Mouse (Mus musculus): ENCODE data around the gene Trim37. TPM values are rescaled to one million over a fixed set of nuclear protein-coding genes. Genes with fewer than 3 reads are reported as not detected.

Trim37 gene
- 18.5 and 21.3 TPM in 2 replicates for polyA plus RNA-seq (2014; fragmentation: Nextera tagmentation; extraction: Ambion mirVana)

GRCm38 (mm10) chr11:87126824-87127816, at the start of gene Trim37:
Gene Trim37 (plus strand): TSS chr11:87127077.
- Histone ChIP-seq H3K9me3 (ENCODE audit: control insufficient read depth, low read length) (no peaks in the 10 kb centered on the region), H3K36me3 (ENCODE audit: control insufficient read depth, insufficient read depth, low read length) (peaks cover 45% of the 10 kb centered on the region), H3K4me3 (ENCODE audit: control insufficient read depth in 1 of 2, insufficient read depth in 1 of 2, low read depth in 1 of 2, low read length in 2 of 2) (peak within 1 kb of the TSS; percentile 91 to 96), H3K27me3 (ENCODE audit: control insufficient read depth, insufficient read depth, low read length) (no peaks in the 10 kb centered on the region), H3K4me2 (ENCODE audit: low read length) (peak within 1 kb of the TSS; percentile 79), H3K4me1 (ENCODE audit: control insufficient read depth in 2 of 2, insufficient read depth in 2 of 2, low read length in 2 of 2) (peaks cover 4 to 11% of the 10 kb centered on the region in 2 experiments; a peak in 1 of 4 replicates), H3K9ac (ENCODE audit: low read length) (peak within 1 kb of the TSS; percentile 89), H3K27ac (replicated peaks in 1 of 2; ENCODE audit: control insufficient read depth in 1 of 2, insufficient read depth in 1 of 2, low read depth in 2 of 2, low read length in 2 of 2) (peak within 1 kb of the TSS; percentile 86 to 87)
- WGBS = under 1% methylated on average over 99 of the region's 105 CpGs
- peak; percentile 89 for ATAC-seq (ENCODE audit: insufficient number of reproducible peaks, insufficient read depth, low FRiP score, low read depth)

DNA sequence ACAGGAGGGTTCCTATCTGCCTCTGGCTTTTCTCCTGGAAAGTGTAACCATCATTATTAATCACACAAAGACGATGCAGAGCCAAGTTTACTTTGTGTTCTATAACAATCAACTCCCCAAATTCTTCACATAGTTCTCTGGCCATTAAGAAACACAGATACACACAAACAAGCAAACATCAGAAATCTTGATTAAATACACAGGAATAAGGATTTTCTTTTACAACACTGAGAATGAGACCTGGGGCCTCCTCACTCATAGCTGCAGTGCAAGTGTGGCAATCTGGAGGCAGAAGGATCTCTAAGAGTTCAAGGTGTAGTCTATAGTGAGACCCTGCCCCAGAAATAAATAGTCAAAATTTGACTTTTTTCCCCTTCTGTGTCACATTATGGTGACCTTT, 43.2 kb upstream of the Trim37 start:
- no peak for ATAC-seq (ENCODE audit: insufficient number of reproducible peaks, insufficient read depth, low FRiP score, low read depth)
- 80% methylated on average over 1 of the region's 1 CpGs for WGBS
- Histone ChIP-seq H3K4me3 (ENCODE audit: control insufficient read depth in 1 of 2, insufficient read depth in 1 of 2, low read depth in 1 of 2, low read length in 2 of 2) (no peak overlapping the region), H3K9ac (ENCODE audit: low read length) (no peak overlapping the region), H3K27ac (replicated peaks in 1 of 2; ENCODE audit: control insufficient read depth in 1 of 2, insufficient read depth in 1 of 2, low read depth in 2 of 2, low read length in 2 of 2) (no peak overlapping the region), H3K4me1 (ENCODE audit: control insufficient read depth in 2 of 2, insufficient read depth in 2 of 2, low read length in 2 of 2) (peaks cover 10 to 19% of the 10 kb centered on the region in 2 experiments), H3K27me3 (ENCODE audit: control insufficient read depth, insufficient read depth, low read length) (no peaks in the 10 kb centered on the region), H3K36me3 (ENCODE audit: control insufficient read depth, insufficient read depth, low read length) (peaks cover 64% of the 10 kb centered on the region), H3K4me2 (ENCODE audit: low read length) (no peak overlapping the region), H3K9me3 (ENCODE audit: control insufficient read depth, low read length) (no peaks in the 10 kb centered on the region)

GRCm38 (mm10) chr11:87085461-87085860, 41.4 kb upstream of the Trim37 start:
- H3K9ac ChIP-seq (ENCODE audit: low read length) = peak overlapping the region; percentile 92; the same call in 1 of the 2 replicates
- H3K27me3 ChIP-seq (ENCODE audit: control insufficient read depth, insufficient read depth, low read length) = no peaks in the 10 kb centered on the region
- ATAC-seq (ENCODE audit: insufficient number of reproducible peaks, insufficient read depth, low FRiP score, low read depth) = no peak
- no peaks in the 10 kb centered on the region for H3K9me3 ChIP-seq (ENCODE audit: control insufficient read depth, low read length)
- H3K4me3 ChIP-seq (ENCODE audit: control insufficient read depth in 1 of 2, insufficient read depth in 1 of 2, low read depth in 1 of 2, low read length in 2 of 2) = peak overlapping the region; percentile 66 to 86; a peak in 3 of 4 replicates
- H3K36me3 ChIP-seq (ENCODE audit: control insufficient read depth, insufficient read depth, low read length) = peaks cover 60% of the 10 kb centered on the region
- peaks cover 10 to 19% of the 10 kb centered on the region in 2 experiments for H3K4me1 ChIP-seq (ENCODE audit: control insufficient read depth in 2 of 2, insufficient read depth in 2 of 2, low read length in 2 of 2)
- no peak overlapping the region for H3K27ac ChIP-seq (replicated peaks in 1 of 2; ENCODE audit: control insufficient read depth in 1 of 2, insufficient read depth in 1 of 2, low read depth in 2 of 2, low read length in 2 of 2)
- H3K4me2 ChIP-seq (ENCODE audit: low read length) = peak overlapping the region; percentile 95
- 88% methylated on average over 13 of the region's 13 CpGs for WGBS

DNA sequence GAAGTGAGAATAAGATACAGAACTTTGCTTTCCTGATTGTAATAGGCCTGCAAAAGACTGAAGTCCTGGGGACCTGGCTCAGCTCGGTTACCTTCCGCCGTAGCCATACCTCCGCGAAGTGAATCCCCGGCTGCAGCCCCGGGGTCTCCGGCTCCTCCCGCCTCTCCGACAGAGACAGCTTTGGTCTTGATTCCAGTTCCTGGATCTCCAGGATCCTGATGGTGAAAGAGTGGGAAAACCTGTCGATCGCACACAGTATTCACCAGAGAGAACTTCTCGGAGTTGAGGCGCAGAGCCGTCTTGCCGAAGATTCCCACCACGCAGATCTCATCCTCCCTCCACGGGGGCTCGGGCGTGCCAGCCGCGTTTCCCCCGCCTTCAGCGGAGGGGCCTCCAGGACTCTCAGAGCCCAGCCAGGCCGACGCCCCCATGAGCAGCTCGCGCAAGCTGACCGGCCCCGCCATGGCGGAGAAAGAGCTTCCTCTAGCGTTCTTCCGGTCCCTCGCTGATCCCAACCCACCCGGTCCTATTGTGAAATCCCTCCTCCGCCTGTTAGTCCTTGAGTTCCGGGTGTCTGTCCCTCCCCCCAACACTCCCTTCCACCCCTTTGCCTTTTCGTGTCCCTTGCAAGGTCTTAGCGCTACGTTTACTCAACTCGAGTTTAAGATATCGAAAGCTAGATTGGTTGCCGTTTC, 40.4 kb upstream of the Trim37 start, which contains the start of gene Smg8:
Gene Smg8, minus strand, starts transcription at position 485 of the 695 bp plus-strand sequence.
- under 1% methylated on average over 43 of the region's 43 CpGs for WGBS
- Histone ChIP-seq H3K9me3 (ENCODE audit: control insufficient read depth, low read length) (no peaks in the 10 kb centered on the region), H3K4me1 (ENCODE audit: control insufficient read depth in 2 of 2, insufficient read depth in 2 of 2, low read length in 2 of 2) (peaks cover 10 to 19% of the 10 kb centered on the region in 2 experiments), H3K36me3 (ENCODE audit: control insufficient read depth, insufficient read depth, low read length) (peaks cover 59% of the 10 kb centered on the region), H3K9ac (ENCODE audit: low read length) (peak within 1 kb of the TSS; percentile 92), H3K4me3 (ENCODE audit: control insufficient read depth in 1 of 2, insufficient read depth in 1 of 2, low read depth in 1 of 2, low read length in 2 of 2) (peak within 1 kb of the TSS; percentile 66 to 86), H3K4me2 (ENCODE audit: low read length) (peak within 1 kb of the TSS; percentile 95), H3K27me3 (ENCODE audit: control insufficient read depth, insufficient read depth, low read length) (no peaks in the 10 kb centered on the region), H3K27ac (replicated peaks in 1 of 2; ENCODE audit: control insufficient read depth in 1 of 2, insufficient read depth in 1 of 2, low read depth in 2 of 2, low read length in 2 of 2) (peak within 1 kb of the TSS; percentile 61 to 67; a peak in 3 of 4 replicates)
- peak; percentile 61; the same call in 1 of the 2 replicates for ATAC-seq (ENCODE audit: insufficient number of reproducible peaks, insufficient read depth, low FRiP score, low read depth)

GRCm38 (mm10) chr11:87087142-87087541, 39.7 kb upstream of the Trim37 start:
- Histone ChIP-seq H3K27me3 (ENCODE audit: control insufficient read depth, insufficient read depth, low read length) (no peaks in the 10 kb centered on the region), H3K9ac (ENCODE audit: low read length) (peak overlapping the region; percentile 92; the same call in 1 of the 2 replicates), H3K36me3 (ENCODE audit: control insufficient read depth, insufficient read depth, low read length) (peaks cover 59% of the 10 kb centered on the region), H3K27ac (replicated peaks in 1 of 2; ENCODE audit: control insufficient read depth in 1 of 2, insufficient read depth in 1 of 2, low read depth in 2 of 2, low read length in 2 of 2) (peak overlapping the region; percentile 61 to 67; a peak in 2 of 4 replicates), H3K4me1 (ENCODE audit: control insufficient read depth in 2 of 2, insufficient read depth in 2 of 2, low read length in 2 of 2) (peaks cover 10 to 19% of the 10 kb centered on the region in 2 experiments), H3K9me3 (ENCODE audit: control insufficient read depth, low read length) (no peaks in the 10 kb centered on the region), H3K4me3 (ENCODE audit: control insufficient read depth in 1 of 2, insufficient read depth in 1 of 2, low read depth in 1 of 2, low read length in 2 of 2) (peak overlapping the region; percentile 66 to 86; a peak in 3 of 4 replicates), H3K4me2 (ENCODE audit: low read length) (peak overlapping the region; percentile 95)
- WGBS = 39% methylated on average over 2 of the region's 2 CpGs
- ATAC-seq (ENCODE audit: insufficient number of reproducible peaks, insufficient read depth, low FRiP score, low read depth) = no peak

DNA sequence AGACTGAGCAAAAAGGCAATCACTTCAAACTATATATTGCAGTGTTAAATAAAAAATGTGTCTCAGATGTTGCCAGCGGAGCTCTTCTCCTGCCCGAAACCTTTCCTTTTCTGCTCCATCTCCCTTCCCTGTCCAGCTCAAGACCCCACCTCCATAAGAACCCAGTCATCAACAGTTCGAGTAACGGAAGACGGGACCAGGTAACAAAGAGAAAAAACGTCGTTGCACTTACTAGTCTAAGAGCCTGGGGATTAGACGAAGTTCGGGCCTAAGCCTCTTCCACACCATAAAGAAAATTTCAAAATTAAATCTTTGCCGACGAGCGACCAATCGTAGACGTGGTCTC, 18.5 kb upstream of the Trim37 start, which contains the start of gene Prr11:
Gene Prr11, minus strand, starts transcription at position 300 of the 346 bp plus-strand sequence.
- Histone ChIP-seq H3K9me3 (ENCODE audit: control insufficient read depth, low read length) (no peaks in the 10 kb centered on the region), H3K4me1 (ENCODE audit: control insufficient read depth in 2 of 2, insufficient read depth in 2 of 2, low read length in 2 of 2) (peaks cover 0 to 14% of the 10 kb centered on the region in 2 experiments; a peak in 2 of 4 replicates), H3K27me3 (ENCODE audit: control insufficient read depth, insufficient read depth, low read length) (no peaks in the 10 kb centered on the region), H3K27ac (replicated peaks in 1 of 2; ENCODE audit: control insufficient read depth in 1 of 2, insufficient read depth in 1 of 2, low read depth in 2 of 2, low read length in 2 of 2) (peak within 1 kb of the TSS; percentile 93 to 97), H3K4me2 (ENCODE audit: low read length) (peak within 1 kb of the TSS; percentile 75), H3K4me3 (ENCODE audit: control insufficient read depth in 1 of 2, insufficient read depth in 1 of 2, low read depth in 1 of 2, low read length in 2 of 2) (peak within 1 kb of the TSS; percentile 75 to 87), H3K9ac (ENCODE audit: low read length) (peak within 1 kb of the TSS; percentile 86), H3K36me3 (ENCODE audit: control insufficient read depth, insufficient read depth, low read length) (peaks cover 43% of the 10 kb centered on the region)
- WGBS = under 1% methylated on average over 14 of the region's 14 CpGs
- no peak for ATAC-seq (ENCODE audit: insufficient number of reproducible peaks, insufficient read depth, low FRiP score, low read depth)
